Mouse (Mus musculus): ENCODE measurements at regions not wholly inside any gene's neighbourhood (a gene's known extent, or its start where the extent isn't known, plus 50 kb on each side); places are given as distances from the start of the nearest gene placed in this dataset.

DNA sequence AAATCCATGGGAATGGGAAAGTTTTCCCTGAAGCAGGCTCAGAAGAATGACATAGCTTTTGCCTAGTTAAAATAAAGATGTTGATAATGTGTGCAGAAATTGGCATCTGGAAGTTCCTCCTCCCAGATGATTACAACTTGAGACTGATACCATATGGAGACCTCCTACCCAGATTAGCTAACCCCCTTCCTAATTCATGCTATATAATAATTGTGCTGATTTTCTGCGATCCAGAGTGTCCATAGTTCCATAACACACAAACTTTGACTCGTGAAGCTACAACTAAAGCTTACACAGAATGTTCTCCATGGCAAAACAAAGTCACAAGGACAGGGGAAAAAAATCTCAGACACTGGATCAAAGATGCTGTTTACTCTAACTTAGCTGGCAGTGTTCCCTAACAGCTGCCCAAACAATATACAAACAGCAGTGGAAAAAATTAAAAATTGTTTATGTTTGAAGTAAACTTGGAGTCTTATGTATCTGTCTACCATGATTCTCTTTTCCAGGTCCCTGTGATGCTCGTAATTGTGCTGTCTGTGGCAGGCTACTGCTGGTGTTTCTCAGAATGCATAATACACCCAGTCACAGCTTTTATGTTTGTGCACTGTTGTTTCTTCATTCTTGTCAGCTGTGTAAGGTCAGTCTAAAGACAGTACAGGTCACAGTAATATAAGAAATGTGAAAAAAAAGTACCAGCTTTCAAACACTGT, 1978.8 kb upstream of the A830018L16Rik start:
- DNase-seq, result peak; percentile 40

DNA sequence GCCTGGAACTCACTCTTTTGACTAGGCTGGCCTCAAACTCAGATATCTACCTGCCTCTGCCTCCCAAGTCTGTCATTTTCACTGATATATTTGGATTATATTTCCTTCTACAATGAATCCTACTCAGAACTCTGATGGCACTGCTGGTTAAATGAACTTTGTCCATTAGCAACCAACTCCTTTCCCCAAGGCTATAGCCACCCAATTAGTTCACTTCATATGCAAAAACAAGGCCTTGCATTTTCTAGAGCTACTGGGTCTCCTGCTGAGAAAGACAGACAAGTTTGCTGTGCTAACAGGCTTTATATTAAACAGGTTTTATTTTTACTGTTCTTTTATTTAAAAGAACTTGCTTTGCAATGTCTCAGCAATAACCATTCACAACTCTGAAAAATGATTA, 1971.0 kb upstream of the A830018L16Rik start:
- no peak for DNase-seq

DNA sequence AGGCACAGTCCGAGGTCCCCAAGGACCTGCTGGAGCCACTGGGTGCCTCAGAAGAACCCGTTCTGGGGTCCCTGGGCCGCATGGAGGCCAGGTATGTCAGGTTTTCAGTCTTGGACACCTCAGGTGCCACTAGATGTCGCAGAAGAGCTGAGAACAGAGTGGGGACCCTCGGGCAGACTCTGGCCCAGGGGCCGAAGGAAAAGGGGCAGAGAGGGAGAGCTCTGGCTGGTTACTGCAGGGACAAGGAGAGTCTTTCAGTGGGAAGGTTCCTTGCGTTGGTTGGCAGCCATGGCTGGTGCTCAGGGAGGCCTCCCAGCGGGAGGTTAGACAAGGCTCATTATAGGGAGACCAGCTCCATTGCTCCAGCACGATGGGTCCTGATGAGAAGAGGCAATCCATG, 1944.4 kb upstream of the A830018L16Rik start:
- no peak for DNase-seq

DNA sequence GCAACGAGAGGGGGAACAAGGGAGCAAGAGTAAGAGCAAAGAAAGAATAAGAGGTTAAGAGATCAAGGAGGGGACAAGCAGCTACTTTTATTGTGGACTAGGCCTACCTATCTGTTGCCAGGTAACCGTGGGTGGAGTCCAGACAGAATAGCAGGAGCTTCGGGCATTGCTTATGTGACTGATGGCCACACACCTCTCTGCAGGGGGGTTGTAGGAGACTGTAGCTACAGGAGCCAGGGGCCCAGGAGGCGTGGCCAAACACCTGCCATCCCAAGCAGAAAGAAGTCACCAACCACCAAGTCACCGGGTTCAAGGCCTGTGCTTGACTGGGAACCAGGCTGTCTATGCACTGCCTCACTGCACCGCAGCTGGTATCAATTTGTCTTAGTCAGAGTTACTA, 1943.9 kb upstream of the A830018L16Rik start:
- DNase-seq, result no peak
